Mouse (Mus musculus): Measurements from ENCODE around the gene Plekhb2. TPM values are rescaled to one million over a fixed set of nuclear protein-coding genes. Genes with fewer than 3 reads are reported as not detected.

Gene Plekhb2
- polyA plus RNA-seq, 1 experiment, result 209 TPM

- no peaks in the 10 kb centered on the region for H3K27me3 ChIP-seq (ENCODE audit: control insufficient read depth, insufficient read depth, low read length)
- WGBS, result 87% methylated on average over 6 of the region's 6 CpGs
- no peak overlapping the region for H3K4me3 ChIP-seq (replicated peaks; ENCODE audit: insufficient read depth, low read depth, low read length)
- H3K4me1 ChIP-seq (ENCODE audit: control insufficient read depth, insufficient read depth, low read length), result no peaks in the 10 kb centered on the region
- no peak overlapping the region for H3K27ac ChIP-seq (ENCODE audit: insufficient read depth, low read length)
- TF ChIP-seq CTCF (IDR thresholded peaks at IDR 0.05; ENCODE audit: borderline replicate concordance, insufficient read depth, low read depth, low read length) (no peak), POLR2A (IDR thresholded peaks at IDR 0.05; ENCODE audit: borderline replicate concordance, insufficient read depth, low read length) (no peak)
- no peak for DNase-seq
These were observed 26.4 kb upstream of the Plekhb2 start for GRCm38 (mm10) chr1:34823353-34823752.

DNA sequence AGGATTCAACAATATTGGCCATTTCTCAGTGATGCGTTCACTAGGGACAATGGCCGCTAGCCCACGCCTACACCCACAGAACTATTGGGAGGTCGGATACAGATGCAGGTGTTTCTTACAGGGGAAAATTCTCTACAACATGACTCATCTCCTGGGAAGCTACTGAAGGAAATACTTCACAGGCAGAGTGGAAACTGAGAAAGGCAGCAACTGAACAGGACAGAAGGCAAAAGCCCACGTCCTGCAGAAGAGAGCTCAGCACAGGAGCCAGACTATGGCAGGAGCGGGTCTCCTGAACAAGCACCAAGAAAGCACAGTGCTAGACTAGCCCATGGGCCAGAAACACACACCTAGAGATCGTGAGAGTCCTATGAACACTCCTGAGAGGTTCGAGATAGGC, 25.6 kb upstream of the Plekhb2 start:
- WGBS, result 83% methylated on average over 8 of the region's 8 CpGs
- no peak for DNase-seq
- no peak overlapping the region for H3K27ac ChIP-seq (ENCODE audit: insufficient read depth, low read length)

DNA sequence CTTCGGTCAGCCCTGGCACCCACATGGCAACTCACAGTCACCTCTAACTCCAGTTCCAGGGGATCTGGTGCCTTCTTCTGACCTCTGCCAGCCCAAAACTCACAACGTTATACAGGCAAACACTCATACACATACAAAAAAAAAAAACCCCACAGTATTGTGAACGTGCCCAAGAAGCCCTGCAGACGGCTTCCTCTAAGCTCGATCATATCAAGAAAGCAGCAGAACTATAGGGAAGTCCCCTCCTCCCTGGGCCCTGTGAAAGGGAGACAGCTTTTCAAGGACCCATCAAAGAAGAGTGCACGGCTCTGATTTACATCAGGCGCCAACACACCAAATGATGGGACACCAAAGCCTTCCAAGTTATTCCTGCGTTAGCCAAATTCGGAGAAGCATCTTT, 23.9 kb upstream of the Plekhb2 start:
- Histone ChIP-seq H3K4me1 (ENCODE audit: control insufficient read depth, insufficient read depth, low read length) (0 out of 2 replicates have a peak, but pooled peaks cover 4% of the 10 kb centered on the region), H3K27me3 (ENCODE audit: control insufficient read depth, insufficient read depth, low read length) (no peaks in the 10 kb centered on the region), H3K27ac (ENCODE audit: insufficient read depth, low read length) (no peak overlapping the region), H3K4me3 (replicated peaks; ENCODE audit: insufficient read depth, low read depth, low read length) (no peak overlapping the region)
- no peak for DNase-seq
- 68% methylated on average over 9 of the region's 9 CpGs for WGBS
- no peak for TF ChIP-seq POLR2A (IDR thresholded peaks at IDR 0.05; ENCODE audit: borderline replicate concordance, insufficient read depth, low read length)
- TF ChIP-seq CTCF (IDR thresholded peaks at IDR 0.05; ENCODE audit: borderline replicate concordance, insufficient read depth, low read depth, low read length), result no peak

More for the DNA sequence above, 25.6 kb upstream of the Plekhb2 start:
- no peak overlapping the region for H3K4me3 ChIP-seq (replicated peaks; ENCODE audit: insufficient read depth, low read depth, low read length)
- 0 out of 2 replicates have a peak, but pooled peaks cover 4% of the 10 kb centered on the region for H3K4me1 ChIP-seq (ENCODE audit: control insufficient read depth, insufficient read depth, low read length)
- TF ChIP-seq POLR2A (IDR thresholded peaks at IDR 0.05; ENCODE audit: borderline replicate concordance, insufficient read depth, low read length), result no peak
- TF ChIP-seq CTCF (IDR thresholded peaks at IDR 0.05; ENCODE audit: borderline replicate concordance, insufficient read depth, low read depth, low read length), result no peak
- H3K27me3 ChIP-seq (ENCODE audit: control insufficient read depth, insufficient read depth, low read length), result no peaks in the 10 kb centered on the region

DNA sequence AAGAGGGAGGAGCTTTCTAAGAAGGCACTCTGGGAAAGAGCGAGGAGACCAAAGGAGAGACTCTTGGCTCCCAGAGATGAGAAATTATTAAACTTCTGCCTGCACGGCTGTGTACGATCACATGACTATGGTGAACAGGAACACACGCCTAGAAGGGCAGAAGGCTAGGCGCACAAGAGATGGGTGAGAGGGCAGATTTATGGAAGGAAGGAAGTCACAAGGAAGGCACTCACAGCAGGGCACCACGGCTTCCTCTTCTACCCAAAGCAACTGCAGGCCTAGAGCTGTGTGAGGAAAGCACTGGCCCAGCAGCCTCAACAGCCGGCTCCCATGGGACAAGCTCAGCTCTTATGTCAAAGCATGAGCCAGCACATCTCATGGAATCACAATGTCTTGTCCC, 21.9 kb upstream of the Plekhb2 start:
- 58% methylated on average over 7 of the region's 7 CpGs for WGBS
- H3K27ac ChIP-seq (ENCODE audit: insufficient read depth, low read length), result no peak overlapping the region
- no peak for DNase-seq
- H3K27me3 ChIP-seq (ENCODE audit: control insufficient read depth, insufficient read depth, low read length), result no peaks in the 10 kb centered on the region
- no peak overlapping the region for H3K4me3 ChIP-seq (replicated peaks; ENCODE audit: insufficient read depth, low read depth, low read length)
- peaks cover 7% of the 10 kb centered on the region for H3K4me1 ChIP-seq (ENCODE audit: control insufficient read depth, insufficient read depth, low read length)
- TF ChIP-seq CTCF (IDR thresholded peaks at IDR 0.05; ENCODE audit: borderline replicate concordance, insufficient read depth, low read depth, low read length), result no peak
- TF ChIP-seq POLR2A (IDR thresholded peaks at IDR 0.05; ENCODE audit: borderline replicate concordance, insufficient read depth, low read length), result no peak

DNA sequence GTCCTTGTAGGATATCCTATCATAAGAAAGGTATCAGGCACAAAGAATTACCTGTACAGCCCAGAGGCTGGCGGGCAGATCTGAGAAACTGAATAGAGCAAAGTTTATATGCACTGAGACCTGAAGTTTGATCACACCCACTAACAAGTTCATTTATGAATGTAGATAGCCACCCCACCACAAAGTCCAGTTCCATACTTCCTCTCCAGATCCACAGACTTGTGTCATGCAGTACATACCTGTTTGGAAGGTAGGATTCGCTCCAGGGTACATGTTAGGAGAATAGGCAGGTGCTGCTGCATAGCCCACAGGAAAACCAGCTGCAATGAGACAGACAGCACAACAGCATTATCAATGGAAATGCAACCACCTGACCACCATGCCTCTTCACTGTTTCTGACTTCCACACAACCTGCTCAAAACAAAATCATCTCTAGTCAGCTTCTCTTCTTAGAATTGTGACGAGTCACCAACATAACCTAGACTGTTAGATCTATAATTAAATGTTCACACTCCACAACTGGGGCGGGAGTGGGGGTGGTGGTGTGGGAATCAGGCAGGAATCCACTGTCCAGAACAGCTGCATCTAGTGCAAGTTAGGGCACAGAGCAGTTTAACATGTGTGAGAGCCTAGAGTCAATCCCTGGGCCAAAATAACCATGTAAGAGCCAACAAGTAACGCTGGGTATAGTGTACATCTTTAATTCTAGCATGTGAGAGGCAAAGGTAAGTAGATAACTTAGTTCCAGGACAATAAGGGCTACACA, 21.1 kb upstream of the Plekhb2 start:
- 84% methylated on average over 5 of the region's 5 CpGs for WGBS
- H3K27ac ChIP-seq (ENCODE audit: insufficient read depth, low read length), result no peak overlapping the region
- TF ChIP-seq POLR2A (IDR thresholded peaks at IDR 0.05; ENCODE audit: borderline replicate concordance, insufficient read depth, low read length) (no peak), CTCF (IDR thresholded peaks at IDR 0.05; ENCODE audit: borderline replicate concordance, insufficient read depth, low read depth, low read length) (no peak)
- H3K4me1 ChIP-seq (ENCODE audit: control insufficient read depth, insufficient read depth, low read length), result peaks cover 7% of the 10 kb centered on the region
- no peaks in the 10 kb centered on the region for H3K27me3 ChIP-seq (ENCODE audit: control insufficient read depth, insufficient read depth, low read length)
- no peak overlapping the region for H3K4me3 ChIP-seq (replicated peaks; ENCODE audit: insufficient read depth, low read depth, low read length)
- no peak for DNase-seq

- Histone ChIP-seq H3K27me3 (ENCODE audit: control insufficient read depth, insufficient read depth, low read length) (no peaks in the 10 kb centered on the region), H3K27ac (ENCODE audit: insufficient read depth, low read length) (no peak overlapping the region), H3K4me1 (ENCODE audit: control insufficient read depth, insufficient read depth, low read length) (peaks cover 11% of the 10 kb centered on the region), H3K4me3 (replicated peaks; ENCODE audit: insufficient read depth, low read depth, low read length) (no peak overlapping the region)
- no peak for DNase-seq
- WGBS, result 38% methylated on average over 2 of the region's 2 CpGs
- TF ChIP-seq CTCF (IDR thresholded peaks at IDR 0.05; ENCODE audit: borderline replicate concordance, insufficient read depth, low read depth, low read length) (no peak), POLR2A (IDR thresholded peaks at IDR 0.05; ENCODE audit: borderline replicate concordance, insufficient read depth, low read length) (no peak)
These were observed 18.8 kb upstream of the Plekhb2 start for GRCm38 (mm10) chr1:34830934-34831333.

- H3K27ac ChIP-seq (ENCODE audit: insufficient read depth, low read length), result no peak overlapping the region
- H3K4me1 ChIP-seq (ENCODE audit: control insufficient read depth, insufficient read depth, low read length), result peaks cover 12% of the 10 kb centered on the region
- WGBS, result 54% methylated on average over 1 of the region's 1 CpGs
- DNase-seq, result no peak
- TF ChIP-seq POLR2A (IDR thresholded peaks at IDR 0.05; ENCODE audit: borderline replicate concordance, insufficient read depth, low read length), result no peak
- no peak for TF ChIP-seq CTCF (IDR thresholded peaks at IDR 0.05; ENCODE audit: borderline replicate concordance, insufficient read depth, low read depth, low read length)
- no peak overlapping the region for H3K4me3 ChIP-seq (replicated peaks; ENCODE audit: insufficient read depth, low read depth, low read length)
- H3K27me3 ChIP-seq (ENCODE audit: control insufficient read depth, insufficient read depth, low read length), result no peaks in the 10 kb centered on the region
These were observed 18.4 kb upstream of the Plekhb2 start for GRCm38 (mm10) chr1:34831381-34831780.

DNA sequence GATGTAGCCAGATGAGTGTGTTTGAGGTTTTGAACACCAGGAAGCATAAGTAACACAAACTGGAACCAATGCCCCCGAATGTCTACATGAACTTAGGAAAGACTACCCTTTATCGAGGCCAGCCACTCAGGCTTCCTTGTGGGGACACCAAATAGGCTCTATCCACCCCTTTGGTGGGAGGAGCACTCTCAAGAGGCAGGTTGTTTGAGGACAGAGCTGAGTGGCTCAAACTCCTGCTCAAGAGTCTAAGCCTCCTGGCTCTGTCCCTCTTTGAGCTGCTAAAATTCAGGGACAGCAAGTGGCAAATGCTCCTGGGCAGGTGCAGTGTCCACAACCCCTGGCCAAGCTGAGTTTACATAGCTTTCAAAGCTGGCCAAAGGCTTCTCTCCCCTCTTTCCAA, 14.9 kb upstream of the Plekhb2 start:
- no peak for DNase-seq
- H3K4me3 ChIP-seq (replicated peaks; ENCODE audit: insufficient read depth, low read depth, low read length), result no peak overlapping the region
- no peak for TF ChIP-seq POLR2A (IDR thresholded peaks at IDR 0.05; ENCODE audit: borderline replicate concordance, insufficient read depth, low read length)
- TF ChIP-seq CTCF (IDR thresholded peaks at IDR 0.05; ENCODE audit: borderline replicate concordance, insufficient read depth, low read depth, low read length), result no peak
- no peaks in the 10 kb centered on the region for H3K27me3 ChIP-seq (ENCODE audit: control insufficient read depth, insufficient read depth, low read length)
- no peak overlapping the region for H3K27ac ChIP-seq (ENCODE audit: insufficient read depth, low read length)
- 88% methylated on average over 2 of the region's 2 CpGs for WGBS
- H3K4me1 ChIP-seq (ENCODE audit: control insufficient read depth, insufficient read depth, low read length), result peaks cover 13% of the 10 kb centered on the region
